Mouse (Mus musculus) liver, postnatal 0 days (tissue): ENCODE results near the gene Gm20441. TPM values are rescaled to one million over a fixed set of nuclear protein-coding genes. Genes with fewer than 3 reads are reported as not detected.
A peak's percentile ranks its signal among the peaks of the same experiment; 100 is the strongest.

Source experiments
- ATAC-seq: fragments of 200-750 bp; cut with Nextera tagmentation; 2 replicates; pipeline ENCODE4 v1.8.0; 2017; ENCODE audit warnings: mild to moderate bottlenecking, moderate library complexity
- DNase-seq: peaks from one replicate; pipeline ENCODE4 v3.0.0-alpha.2; 2016
- H3K27ac ChIP-seq: fragments of 300-500 bp; sonication (generic); 2 replicates; pipeline ENCODE4 v1.5.1; 2014; ENCODE audit warnings: antibody characterized with exemption, moderate library complexity, mild to moderate bottlenecking, low read depth
- H3K27me3 ChIP-seq: fragments of 300-500 bp; sonication (generic); 2 replicates; pipeline ENCODE4 v1.6.1; 2014; ENCODE audit warnings: low read length, control low read depth, mixed read lengths; ENCODE audit not compliant: insufficient read depth
- H3K36me3 ChIP-seq: fragments of 300-500 bp; sonication (generic); replicated peaks from 2 replicates; pipeline ENCODE4 v1.6.1; 2014; ENCODE audit warnings: mild to moderate bottlenecking, control low read depth, low read length, moderate library complexity, mixed read lengths; ENCODE audit not compliant: insufficient read depth
- H3K4me1 ChIP-seq: fragments of 300-500 bp; sonication (generic); 2 replicates; pipeline ENCODE4 v1.6.1; 2014; ENCODE audit warnings: antibody characterized with exemption, mild to moderate bottlenecking, control low read depth; ENCODE audit not compliant: insufficient read depth
- H3K4me2 ChIP-seq: fragments of 300-500 bp; sonication (generic); 2 replicates; pipeline ENCODE4 v1.6.1; 2014; ENCODE audit warnings: low read depth, mild to moderate bottlenecking, low read length, moderate library complexity, mixed read lengths
- H3K4me3 ChIP-seq: fragments of 300-500 bp; sonication (generic); 2 replicates; pipeline ENCODE4 v1.5.1; 2014; ENCODE audit warnings: low read depth, low read length
- H3K9ac ChIP-seq: fragments of 300-500 bp; sonication (generic); replicated peaks from 2 replicates; pipeline ENCODE4 v1.6.1; 2014; ENCODE audit warnings: mild to moderate bottlenecking, moderate library complexity
- H3K9me3 ChIP-seq: fragments of 300-500 bp; sonication (generic); 2 replicates; pipeline ENCODE4 v1.6.1; 2016; ENCODE audit warnings: mild to moderate bottlenecking, control low read depth, low read length, mixed read lengths
- CTCF ChIP-seq: sonication (generic); IDR thresholded peaks from 2 replicates; pipeline ENCODE4 v1.5.1; 2016; ENCODE audit warnings: antibody characterized with exemption, low read depth
- EP300 ChIP-seq: IDR thresholded peaks from 2 replicates; pipeline ENCODE4 v1.6.1; 2016; ENCODE audit warnings: antibody characterized with exemption, low read depth, mild to moderate bottlenecking
- WGBS: fragments of 180-500 bp; shearing (Covaris S2); extraction: QIAGEN DNeasy Blood & Tissue Kit; methylation state at CpG from one replicate; pipeline ENCODE4 v1.1.7; 2014; ENCODE audit not compliant: insufficient replicate concordance; 5-methylcytosine and 5-hydroxymethylcytosine counted together
- polyA plus RNA-seq: library from polyadenylated mRNA; unstranded; fragments of >200 nt; fragmentation: Nextera tagmentation; extraction: Ambion mirVana; gene quantifications from 2 replicates; pipeline ENCODE4 v1.2.1, GENCODE M21; 2015

Gene Gm20441
- polyA plus RNA-seq, 1 experiment from 2014 or later: not detected

DNA sequence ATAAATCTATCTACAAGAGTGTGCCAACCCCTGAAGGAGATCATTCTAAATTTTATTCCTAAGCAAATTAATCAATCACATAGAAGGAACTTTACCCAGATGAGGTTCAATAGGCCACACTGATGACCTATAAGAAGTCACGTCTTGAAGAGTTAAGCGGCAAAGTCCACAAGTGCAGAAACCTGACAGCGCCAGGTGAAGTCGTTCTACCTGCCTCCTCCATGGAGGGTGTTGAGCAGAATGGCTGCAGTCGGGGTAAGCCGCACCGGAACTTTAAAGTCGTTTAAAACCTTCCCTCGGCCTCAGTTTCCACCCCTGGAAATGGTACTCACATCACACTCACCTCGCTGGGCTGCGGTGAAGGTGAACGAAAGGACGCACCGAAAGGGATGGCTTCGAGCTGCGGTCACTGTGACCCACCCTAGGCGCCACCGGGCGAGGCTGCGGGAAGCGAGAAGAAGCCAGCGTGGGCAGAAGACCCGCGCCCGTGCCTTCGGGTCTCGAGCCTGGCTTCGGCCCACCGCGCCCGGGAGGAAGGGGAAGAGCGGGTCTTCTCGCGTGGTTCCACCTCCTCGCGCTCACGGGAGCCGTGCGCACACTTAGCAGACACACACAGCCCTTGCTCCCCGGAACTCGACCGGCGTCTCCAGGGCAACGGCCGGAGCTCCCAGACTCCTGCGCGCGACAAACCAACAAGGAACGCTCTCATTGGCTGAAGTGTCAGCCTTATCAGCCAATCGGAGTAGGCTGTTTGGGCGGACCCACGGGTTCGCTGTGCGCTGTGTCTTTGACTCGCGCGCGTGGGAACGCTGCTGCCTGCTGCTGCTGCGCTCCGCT is 16.9 kb downstream of the Gm20441 start, which contains the start of gene Cabin1:
Gene Cabin1 (minus strand): TSS at position 660 of the 837 bp plus-strand sequence.
- peaks cover 9% of the 10 kb centered on the region; the same call in 1 of the 2 replicates for H3K36me3 ChIP-seq
- peak within 1 kb of the TSS; percentile 96 for H3K4me3 ChIP-seq
- WGBS: 3% methylated on average over 61 of the region's 61 CpGs
- no peaks in the 10 kb centered on the region for H3K27me3 ChIP-seq
- peak within 1 kb of the TSS; percentile 94 for H3K4me2 ChIP-seq
- ATAC-seq (peak; percentile 97), DNase-seq (peak; percentile 99)
- H3K9ac ChIP-seq: peak within 1 kb of the TSS; percentile 92
- peak within 1 kb of the TSS; percentile 88 for H3K27ac ChIP-seq
- no peaks in the 10 kb centered on the region for H3K9me3 ChIP-seq
- TF ChIP-seq CTCF (0 out of 2 replicates have a peak, but pooled peaks have one; percentile 2), EP300 (no peak)
- H3K4me1 ChIP-seq: peaks cover 10% of the 10 kb centered on the region

GRCm38 (mm10) chr10:75762413-75762812 is 18.3 kb downstream of the Gm20441 start:
- Histone ChIP-seq H3K4me1 (peaks cover 10% of the 10 kb centered on the region), H3K9ac (peak overlapping the region; percentile 57), H3K9me3 (no peaks in the 10 kb centered on the region), H3K27me3 (no peaks in the 10 kb centered on the region), H3K4me2 (peak overlapping the region; percentile 94), H3K4me3 (peak overlapping the region; percentile 96), H3K36me3 (peaks cover 9% of the 10 kb centered on the region; the same call in 1 of the 2 replicates), H3K27ac (peak overlapping the region; percentile 77)
- ATAC-seq (peak; percentile 17), DNase-seq (no peak)
- 67% methylated on average over 3 of the region's 3 CpGs for WGBS
- TF ChIP-seq EP300 (peak; percentile 78), CTCF (no peak)

DNA sequence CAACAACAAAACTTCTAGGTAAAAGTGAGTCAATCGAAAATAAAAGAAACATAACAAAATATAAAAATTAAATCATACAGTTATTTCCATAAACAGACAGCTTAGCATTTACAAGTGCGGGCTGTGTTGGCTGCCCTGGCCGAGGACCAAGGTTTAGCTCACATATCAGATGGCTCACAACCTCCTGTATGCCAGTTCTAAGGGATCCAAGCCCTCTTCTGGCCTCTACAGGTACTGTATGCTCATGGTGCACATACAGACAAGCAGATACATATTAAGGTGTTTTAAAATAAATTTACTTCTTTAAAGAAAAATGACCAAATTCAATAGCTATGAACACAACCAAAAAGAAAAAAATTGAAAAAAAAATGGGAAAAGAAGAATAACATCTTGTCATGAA is 20.4 kb downstream of the Gm20441 start:
- H3K4me3 ChIP-seq: no peak overlapping the region
- no peak for ATAC-seq
- 89% methylated on average over 3 of the region's 3 CpGs for WGBS
- H3K36me3 ChIP-seq: peaks cover 10% of the 10 kb centered on the region
- no peak overlapping the region for H3K9ac ChIP-seq
- no peak overlapping the region for H3K27ac ChIP-seq
- no peaks in the 10 kb centered on the region for H3K27me3 ChIP-seq
- H3K9me3 ChIP-seq: no peaks in the 10 kb centered on the region
- DNase-seq: no peak
- peaks cover 10% of the 10 kb centered on the region for H3K4me1 ChIP-seq
- H3K4me2 ChIP-seq: no peak overlapping the region
- TF ChIP-seq EP300: no peak
- TF ChIP-seq CTCF: no peak

- H3K9me3 ChIP-seq: no peaks in the 10 kb centered on the region
- H3K36me3 ChIP-seq: peaks cover 43% of the 10 kb centered on the region
- peak overlapping the region; percentile 4; the same call in 1 of the 2 replicates for H3K4me2 ChIP-seq
- H3K27me3 ChIP-seq: no peaks in the 10 kb centered on the region
- H3K9ac ChIP-seq: no peak overlapping the region
- H3K4me3 ChIP-seq: no peak overlapping the region
- ATAC-seq (0 out of 2 replicates have a peak, but pooled peaks have one; percentile 33), DNase-seq (no peak)
- no peaks in the 10 kb centered on the region for H3K4me1 ChIP-seq
- WGBS: 85% methylated on average over 11 of the region's 11 CpGs
- H3K27ac ChIP-seq: no peak overlapping the region
- TF ChIP-seq CTCF (no peak), EP300 (no peak)
Observed at GRCm38 (mm10) chr10:75756719-75757118, 24.0 kb downstream of the Gm20441 start.

DNA sequence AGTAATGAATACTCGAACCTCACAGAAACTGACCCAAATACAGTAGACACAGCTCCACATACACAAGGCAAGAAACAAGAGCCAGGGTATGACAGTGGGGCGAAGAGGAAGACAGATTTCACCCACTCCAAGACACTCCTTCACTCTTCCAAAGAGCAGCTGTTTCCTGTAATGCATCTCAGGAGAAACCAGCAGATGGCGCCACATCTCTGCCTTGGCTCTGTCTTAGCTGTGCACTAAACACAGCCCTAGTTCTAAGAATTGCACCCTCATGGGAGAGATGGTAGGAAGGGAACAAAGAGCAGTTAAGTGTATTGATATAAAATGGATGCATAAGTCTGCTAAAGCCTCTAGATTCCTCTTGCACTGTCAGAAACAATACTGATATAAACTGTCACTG is 36.7 kb downstream of the Gm20441 start:
- no peak overlapping the region for H3K27ac ChIP-seq
- peak; percentile 98 for TF ChIP-seq CTCF
- TF ChIP-seq EP300: no peak
- H3K4me1 ChIP-seq: peaks cover 9% of the 10 kb centered on the region
- H3K9ac ChIP-seq: no peak overlapping the region
- peak; percentile 74 for ATAC-seq
- H3K4me2 ChIP-seq: no peak overlapping the region
- H3K27me3 ChIP-seq: no peaks in the 10 kb centered on the region
- no peaks in the 10 kb centered on the region for H3K9me3 ChIP-seq
- peaks cover 86% of the 10 kb centered on the region for H3K36me3 ChIP-seq
- no peak overlapping the region for H3K4me3 ChIP-seq
- DNase-seq: peak; percentile 84
- WGBS: 47% methylated on average over 3 of the region's 3 CpGs

- H3K36me3 ChIP-seq: peaks cover 89% of the 10 kb centered on the region
Observed at GRCm38 (mm10) chr10:75743369-75743768, 37.4 kb downstream of the Gm20441 start.

More at GRCm38 (mm10) chr10:75743369-75743768, 37.4 kb downstream of the Gm20441 start:
- Histone ChIP-seq H3K27ac (no peak overlapping the region), H3K27me3 (no peaks in the 10 kb centered on the region), H3K9ac (no peak overlapping the region), H3K4me3 (no peak overlapping the region), H3K9me3 (no peaks in the 10 kb centered on the region), H3K4me2 (no peak overlapping the region), H3K4me1 (peaks cover 9% of the 10 kb centered on the region)
- no peak for DNase-seq
- TF ChIP-seq EP300 (no peak), CTCF (no peak)
- no peak for ATAC-seq
- WGBS: 92% methylated on average over 12 of the region's 12 CpGs
